Mouse (Mus musculus) MEL (cell line): ENCODE measurements around the gene Fnbp1. TPM values are rescaled to one million over a fixed set of nuclear protein-coding genes. Genes with fewer than 3 reads are reported as not detected.

ENCODE experiments used
- DNase-seq: peaks from one replicate; pipeline ENCODE4 v3.0.0; 2011; ENCODE audit warnings: low read depth, low spot score
- H3K27ac ChIP-seq: 2 replicates; pipeline ENCODE4 v1.5.1; 2012; ENCODE audit warnings: low read depth, mild to moderate bottlenecking, control low read depth, low read length, moderate library complexity; ENCODE audit not compliant: control insufficient read depth
- H3K27me3 ChIP-seq, 2 experiments: fragments of 150-350 bp in 1 of 2; sonication (generic) in 1 of 2; 2 replicates each; pipeline ENCODE4 v1.6.1; 2012; ENCODE audit warnings: low read length in 2 of 2, mild to moderate bottlenecking in 2 of 2, improper control_type of control experiment in 1 of 2, moderate library complexity in 1 of 2; ENCODE audit not compliant: insufficient read depth in 2 of 2, control insufficient read depth in 1 of 2
- H3K36me3 ChIP-seq, 2 experiments: 2 replicates each; pipeline ENCODE4 v1.6.1; 2012 to 2014; ENCODE audit warnings: low read length in 2 of 2, improper control_type of control experiment in 1 of 2, inconsistent platforms in 1 of 2, mild to moderate bottlenecking in 1 of 2; ENCODE audit not compliant: insufficient read depth in 2 of 2, control insufficient read depth in 1 of 2
- H3K4me1 ChIP-seq, 2 experiments: fragments of 150-350 bp in 1 of 2; sonication (generic) in 1 of 2; 2 replicates each; pipeline ENCODE4 v1.6.1; 2012; ENCODE audit warnings: low read length in 2 of 2, improper control_type of control experiment in 1 of 2, mild to moderate bottlenecking in 1 of 2; ENCODE audit not compliant: insufficient read depth in 2 of 2, control insufficient read depth in 1 of 2
- H3K4me3 ChIP-seq, 2 experiments: fragments of 150-350 bp in 1 of 2; sonication (generic) in 1 of 2; 2 replicates each; pipeline ENCODE4 v1.5.1; 2012; ENCODE audit warnings: low read depth in 2 of 2, low read length in 2 of 2, mild to moderate bottlenecking in 2 of 2, moderate library complexity in 2 of 2, control low read depth in 1 of 2, improper control_type of control experiment in 1 of 2; ENCODE audit not compliant: control insufficient read depth in 1 of 2, insufficient read depth in 1 of 2
- H3K79me2 ChIP-seq: 2 replicates; pipeline ENCODE4 v1.6.1; 2012; ENCODE audit warnings: mild to moderate bottlenecking, low read length, moderate library complexity; ENCODE audit not compliant: control insufficient read depth, poor library complexity, insufficient read depth
- H3K9ac ChIP-seq: 2 replicates; pipeline ENCODE4 v1.6.1; 2012; ENCODE audit warnings: low read depth, mild to moderate bottlenecking, control low read depth, low read length, moderate library complexity; ENCODE audit not compliant: control insufficient read depth, poor library complexity, severe bottlenecking
- H3K9me3 ChIP-seq: fragments of 150-350 bp; sonication (generic); replicated peaks from 2 replicates; pipeline ENCODE4 v1.6.1; 2012; ENCODE audit warnings: mild to moderate bottlenecking, low read length, improper control_type of control experiment, moderate library complexity; ENCODE audit not compliant: insufficient read depth
- CHD2 ChIP-seq: IDR thresholded peaks from 2 replicates; pipeline ENCODE4 v1.6.1; 2011; ENCODE audit warnings: low read length, improper control_type of control experiment
- E2F4 ChIP-seq: IDR thresholded peaks from 2 replicates; pipeline ENCODE4 v1.6.1; 2011; ENCODE audit warnings: low read depth, low read length, improper control_type of control experiment, borderline replicate concordance
- GABPA ChIP-seq: IDR thresholded peaks from 2 replicates; pipeline ENCODE4 v1.6.1; 2012; ENCODE audit warnings: low read depth, mild to moderate bottlenecking, inconsistent platforms, low read length, improper control_type of control experiment, moderate library complexity
- JUND ChIP-seq: IDR thresholded peaks from 2 replicates; pipeline ENCODE4 v1.6.1; 2011; ENCODE audit warnings: low read depth, mild to moderate bottlenecking, improper control_type of control experiment, low read length
- MAFK ChIP-seq: IDR thresholded peaks from 2 replicates; pipeline ENCODE4 v1.6.1; 2011; ENCODE audit warnings: low read depth, mild to moderate bottlenecking, low read length, improper control_type of control experiment, borderline replicate concordance
- MEF2A ChIP-seq: IDR thresholded peaks from 2 replicates; pipeline ENCODE4 v1.6.1; 2014; ENCODE audit warnings: low read depth, mild to moderate bottlenecking, inconsistent platforms, low read length, improper control_type of control experiment; ENCODE audit not compliant: poor library complexity, insufficient replicate concordance, severe bottlenecking; ENCODE audit errors: extremely low read depth
- MYB ChIP-seq: IDR thresholded peaks from 2 replicates; pipeline ENCODE4 v1.6.1; 2011; ENCODE audit warnings: mild to moderate bottlenecking, low read depth, low read length, improper control_type of control experiment
- POLR2A ChIP-seq, 2 experiments: IDR thresholded peaks; 2 replicates each; pipeline ENCODE4 v1.6.1; 2011 to 2012; ENCODE audit warnings: low read length in 2 of 2, mild to moderate bottlenecking in 2 of 2, control low read depth in 1 of 2, improper control_type of control experiment in 1 of 2, low read depth in 1 of 2, moderate library complexity in 1 of 2; ENCODE audit not compliant: control insufficient read depth in 1 of 2, insufficient read depth in 1 of 2, poor library complexity in 1 of 2
- RAD21 ChIP-seq: IDR thresholded peaks from 2 replicates; pipeline ENCODE4 v1.6.1; 2011; ENCODE audit warnings: mild to moderate bottlenecking, low read depth, low read length, improper control_type of control experiment
- RCOR1 ChIP-seq: IDR thresholded peaks from 2 replicates; pipeline ENCODE4 v1.6.1; 2012; ENCODE audit warnings: low read depth, mild to moderate bottlenecking, inconsistent platforms, low read length, improper control_type of control experiment
- SIN3A ChIP-seq: IDR thresholded peaks from 2 replicates; pipeline ENCODE4 v1.6.1; 2012; ENCODE audit warnings: low read length, improper control_type of control experiment, inconsistent platforms
- TAL1 ChIP-seq: IDR thresholded peaks from 2 replicates; pipeline ENCODE4 v1.6.1; 2012; ENCODE audit warnings: mild to moderate bottlenecking, inconsistent platforms, low read length, moderate library complexity, mixed read lengths
- TBP ChIP-seq: IDR thresholded peaks from 2 replicates; pipeline ENCODE4 v1.8.0; 2011; ENCODE audit warnings: low read depth, low read length, improper control_type of control experiment
- USF1 ChIP-seq: IDR thresholded peaks from 2 replicates; pipeline ENCODE4 v1.6.1; 2014; ENCODE audit warnings: low read depth, mild to moderate bottlenecking, inconsistent platforms, low read length, improper control_type of control experiment, moderate library complexity
- USF2 ChIP-seq, 2 experiments: IDR thresholded peaks; 2 replicates each; pipeline ENCODE4 v1.6.1; 2011 to 2012; ENCODE audit warnings: improper control_type of control experiment in 2 of 2, low read length in 2 of 2, borderline replicate concordance in 1 of 2, inconsistent platforms in 1 of 2, low read depth in 1 of 2, mild to moderate bottlenecking in 1 of 2; ENCODE audit not compliant: insufficient read depth in 1 of 2
- ZKSCAN1 ChIP-seq: IDR thresholded peaks from 2 replicates; pipeline ENCODE4 v1.6.1; 2012; ENCODE audit warnings: low read depth, mild to moderate bottlenecking, inconsistent platforms, low read length, improper control_type of control experiment, moderate library complexity
- ZMIZ1 ChIP-seq: IDR thresholded peaks from 2 replicates; pipeline ENCODE4 v1.6.1; 2012; ENCODE audit warnings: low read depth, mild to moderate bottlenecking, inconsistent platforms, low read length, improper control_type of control experiment, moderate library complexity
- polyA plus RNA-seq, 2 experiments: library from polyadenylated mRNA; stranded (reverse) in 1 of 2; unstranded in 1 of 2; fragments of >175 nt in 1 of 2; fragments of >200 nt in 1 of 2; gene quantifications; 2 replicates each; pipeline versions ENCODE4 v1.2.1 to v1.2.4; 2012; ENCODE audit warnings: low replicate concordance in 2 of 2, low read depth in 1 of 2; ENCODE audit not compliant: insufficient read length in 2 of 2, insufficient read depth in 1 of 2, missing spikeins in 1 of 2
- total RNA-seq: library from RNA; depleted of rRNA; stranded (reverse); fragments of 300-350 nt; gene quantifications from 2 replicates; pipeline ENCODE4 v1.2.3, GENCODE M21; 2012

Fnbp1 gene
- total and polyA plus RNA-seq, 3 experiments, result 3.4 to 17.5 TPM; not detected in 1

GRCm38 (mm10) chr2:31103321-31103720 lies 38.5 kb downstream of the Fnbp1 start:
- Histone ChIP-seq H3K4me1 (no peaks in the 10 kb centered on the region), H3K79me2 (no peaks in the 10 kb centered on the region), H3K9ac (no peak overlapping the region), H3K27me3 (no peaks in the 10 kb centered on the region), H3K27ac (no peak overlapping the region), H3K36me3 (no peaks in the 10 kb centered on the region)
- TF ChIP-seq CHD2 (no peak), ZMIZ1 (no peak), TBP (no peak), TAL1 (no peak), POLR2A (IDR thresholded peaks at IDR 0.05; ENCODE audit: control insufficient read depth in 1 of 2, insufficient read depth in 1 of 2, low read depth in 1 of 2, low read length in 2 of 2, poor library complexity in 1 of 2) (no peak), MAFK (no peak)
- TF ChIP-seq, all 39 proteins: peak for 0
- no peak overlapping the region for H3K4me3 ChIP-seq
- H3K9me3 ChIP-seq, result no peaks in the 10 kb centered on the region
- DNase-seq, result no peak

- H3K36me3 ChIP-seq, result no peaks in the 10 kb centered on the region
- no peaks in the 10 kb centered on the region for H3K27me3 ChIP-seq
- H3K79me2 ChIP-seq, result no peaks in the 10 kb centered on the region
- H3K9ac ChIP-seq, result no peak overlapping the region
- no peaks in the 10 kb centered on the region for H3K9me3 ChIP-seq
- H3K27ac ChIP-seq, result no peak overlapping the region
- TF ChIP-seq GABPA (no peak), E2F4 (no peak), JUND (no peak), TBP (no peak), MYB (no peak), MEF2A (no peak), TAL1 (no peak)
- no peaks in the 10 kb centered on the region for H3K4me1 ChIP-seq
- no peak for DNase-seq
- no peak overlapping the region for H3K4me3 ChIP-seq
Observed at GRCm38 (mm10) chr2:31101285-31101684, 40.5 kb downstream of the Fnbp1 start.

- TF ChIP-seq RAD21 (no peak), MYB (no peak), RCOR1 (no peak), MAFK (no peak), USF2 (IDR thresholded peaks at IDR 0.05; ENCODE audit: borderline replicate concordance in 1 of 2, insufficient read depth in 1 of 2, low read depth in 1 of 2, low read length in 2 of 2) (no peak), JUND (no peak), E2F4 (no peak), USF1 (no peak), SIN3A (no peak), TBP (no peak), ZKSCAN1 (no peak), TAL1 (no peak)
- TF ChIP-seq, all 39 proteins: peak for 0
- H3K9me3 ChIP-seq, result no peaks in the 10 kb centered on the region
- no peak overlapping the region for H3K27ac ChIP-seq
- H3K79me2 ChIP-seq, result no peaks in the 10 kb centered on the region
- no peaks in the 10 kb centered on the region for H3K36me3 ChIP-seq
- H3K9ac ChIP-seq, result no peak overlapping the region
- no peak for DNase-seq
- no peak overlapping the region for H3K4me3 ChIP-seq
- no peaks in the 10 kb centered on the region for H3K27me3 ChIP-seq
- no peaks in the 10 kb centered on the region for H3K4me1 ChIP-seq
Observed at GRCm38 (mm10) chr2:31099079-31099478, 42.7 kb downstream of the Fnbp1 start.
